Mouse (Mus musculus) intestine, embryonic 16.5 days (tissue): ENCODE data around the gene Eif3k. TPM values are rescaled to one million over a fixed set of nuclear protein-coding genes. Genes with fewer than 3 reads are reported as not detected.
A peak's percentile ranks its signal among the peaks of the same experiment; 100 is the strongest.
"Not testable (repeated sequence)": the region's sequence is repeated elsewhere in the genome, so short reads cannot be mapped to it uniquely, and the experiment has no call there.

ENCODE experiments used
- ATAC-seq: fragments of 200-750 bp; cut with Nextera tagmentation; 2 replicates; pipeline ENCODE4 v1.8.0; 2017; ENCODE audit warnings: moderate TSS enrichment, moderate library complexity
- H3K27ac ChIP-seq: fragments of 300-500 bp; sonication (generic); 2 replicates; pipeline ENCODE4 v1.5.1; 2014; ENCODE audit warnings: mild to moderate bottlenecking, low read length
- H3K27me3 ChIP-seq: fragments of 300-500 bp; sonication (generic); replicated peaks from 2 replicates; pipeline ENCODE4 v1.6.1; 2014; ENCODE audit warnings: low read length, control low read depth, mixed read lengths; ENCODE audit not compliant: control insufficient read depth, insufficient read depth
- H3K36me3 ChIP-seq: fragments of 300-500 bp; sonication (generic); 2 replicates; pipeline ENCODE4 v1.6.1; 2014; ENCODE audit warnings: low read length, control low read depth; ENCODE audit not compliant: control insufficient read depth, insufficient read depth
- H3K4me1 ChIP-seq: fragments of 300-500 bp; sonication (generic); 2 replicates; pipeline ENCODE4 v1.6.1; 2014; ENCODE audit warnings: low read length, control low read depth, mixed read lengths; ENCODE audit not compliant: control insufficient read depth, insufficient read depth
- H3K4me2 ChIP-seq: fragments of 300-500 bp; sonication (generic); 2 replicates; pipeline ENCODE4 v1.6.1; 2014; ENCODE audit warnings: low read depth, low read length, control low read depth
- H3K4me3 ChIP-seq: fragments of 300-500 bp; sonication (generic); 2 replicates; pipeline ENCODE4 v1.5.1; 2014; ENCODE audit warnings: mild to moderate bottlenecking, low read length
- H3K9ac ChIP-seq: fragments of 300-500 bp; sonication (generic); 2 replicates; pipeline ENCODE4 v1.6.1; 2014; ENCODE audit warnings: low read depth, low read length
- H3K9me3 ChIP-seq: fragments of 300-500 bp; sonication (generic); 2 replicates; pipeline ENCODE4 v1.6.1; 2016; ENCODE audit warnings: low read length, control low read depth; ENCODE audit not compliant: control insufficient read depth
- WGBS: fragments of 180-500 bp; shearing (Covaris S2); extraction: QIAGEN DNeasy Blood & Tissue Kit; methylation state at CpG from one replicate; pipeline ENCODE4 v1.1.7; 2014; 5-methylcytosine and 5-hydroxymethylcytosine counted together
- polyA plus RNA-seq: library from polyadenylated mRNA; unstranded; fragments of >200 nt; fragmentation: Nextera tagmentation; extraction: Ambion mirVana; gene quantifications from 2 replicates; pipeline ENCODE4 v1.2.1, GENCODE M21; 2015

Gene Eif3k
- polyA plus RNA-seq, 1 experiment from 2014 or later: 362 TPM

DNA sequence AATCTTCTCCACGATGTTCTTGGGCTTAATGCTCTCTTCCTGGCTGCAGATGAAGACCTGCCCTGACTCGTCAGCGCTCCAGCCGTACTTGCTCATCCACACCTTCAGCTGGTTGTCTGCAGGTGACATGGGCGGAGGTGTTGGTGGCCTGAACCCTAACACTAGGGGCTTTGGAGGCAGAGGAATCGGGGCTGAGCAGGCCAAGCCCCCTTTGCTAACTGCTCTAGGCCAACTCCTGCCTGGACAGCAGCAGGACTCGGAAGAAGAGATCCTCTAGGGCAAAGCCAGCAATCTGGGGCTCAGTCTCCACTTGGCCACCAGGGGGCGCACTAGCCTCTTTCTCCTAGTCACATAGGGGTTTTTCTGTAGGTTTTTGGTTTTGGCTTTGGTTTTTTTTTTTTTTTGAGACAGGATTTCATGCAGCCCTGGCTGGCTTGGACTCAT lies 9.1 kb downstream of the Eif3k start:
- Histone ChIP-seq H3K4me3 (no peak overlapping the region), H3K27me3 (no peaks in the 10 kb centered on the region), H3K9ac (no peak overlapping the region), H3K4me2 (no peak overlapping the region), H3K4me1 (peaks cover 15% of the 10 kb centered on the region; the same call in 1 of the 2 replicates), H3K27ac (peak overlapping the region; percentile 57; the same call in 1 of the 2 replicates), H3K36me3 (peaks cover 23% of the 10 kb centered on the region), H3K9me3 (no peaks in the 10 kb centered on the region)
- WGBS: 72% methylated on average over 8 of the region's 8 CpGs
- ATAC-seq: no peak

DNA sequence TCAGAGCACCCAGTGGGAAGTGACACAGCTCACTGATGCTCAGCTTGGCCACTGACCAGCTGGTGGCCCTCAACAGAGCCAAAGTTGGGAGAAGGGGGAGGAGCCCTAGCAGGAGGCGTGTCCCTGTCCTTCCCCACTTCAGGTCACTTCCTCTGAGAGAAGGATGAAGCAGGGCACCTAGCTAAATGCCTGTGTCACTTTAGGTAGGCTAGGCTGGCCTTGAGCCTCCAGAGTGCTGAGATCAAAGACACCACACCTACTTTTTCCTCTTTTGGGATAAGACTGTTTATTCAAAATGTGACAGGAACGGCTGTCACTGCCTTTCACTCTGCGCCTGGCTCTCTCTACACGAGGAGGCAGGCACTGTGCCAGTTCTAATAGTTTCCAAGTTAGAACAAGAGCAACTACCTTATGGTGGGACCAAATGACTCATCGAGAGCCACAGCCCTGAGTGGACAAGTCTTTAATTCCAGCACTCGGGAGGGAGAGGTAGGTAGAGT lies 9.8 kb downstream of the Eif3k start:
- Histone ChIP-seq H3K4me3 (no peak overlapping the region), H3K4me2 (no peak overlapping the region), H3K27me3 (no peaks in the 10 kb centered on the region), H3K9ac (peak overlapping the region; percentile 46; the same call in 1 of the 2 replicates), H3K4me1 (peaks cover 15% of the 10 kb centered on the region; the same call in 1 of the 2 replicates), H3K36me3 (peaks cover 15% of the 10 kb centered on the region), H3K9me3 (no peaks in the 10 kb centered on the region), H3K27ac (peak overlapping the region; percentile 83)
- WGBS: 51% methylated on average over 6 of the region's 6 CpGs
- ATAC-seq: no peak

DNA sequence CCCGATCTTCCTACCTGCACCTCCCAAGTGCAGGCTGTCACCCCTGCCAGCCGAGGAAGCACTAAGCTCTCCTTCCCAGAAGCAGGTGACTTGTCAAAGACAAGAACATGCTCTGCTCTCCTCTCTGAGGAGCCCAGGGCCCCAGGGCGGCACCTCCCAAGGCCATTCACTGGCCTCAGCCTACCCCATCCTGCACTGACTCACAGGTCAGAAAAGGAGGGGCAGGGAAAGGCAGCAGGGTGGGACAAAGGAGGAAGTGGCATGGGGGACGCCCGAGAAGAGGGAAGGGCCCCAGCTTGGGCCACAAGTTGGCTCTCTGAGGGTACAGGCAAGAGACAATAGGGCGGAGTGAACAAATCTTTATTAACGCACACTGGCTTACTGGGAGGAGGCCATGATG lies 10.6 kb downstream of the Eif3k start:
- peak; percentile 66 for ATAC-seq

DNA sequence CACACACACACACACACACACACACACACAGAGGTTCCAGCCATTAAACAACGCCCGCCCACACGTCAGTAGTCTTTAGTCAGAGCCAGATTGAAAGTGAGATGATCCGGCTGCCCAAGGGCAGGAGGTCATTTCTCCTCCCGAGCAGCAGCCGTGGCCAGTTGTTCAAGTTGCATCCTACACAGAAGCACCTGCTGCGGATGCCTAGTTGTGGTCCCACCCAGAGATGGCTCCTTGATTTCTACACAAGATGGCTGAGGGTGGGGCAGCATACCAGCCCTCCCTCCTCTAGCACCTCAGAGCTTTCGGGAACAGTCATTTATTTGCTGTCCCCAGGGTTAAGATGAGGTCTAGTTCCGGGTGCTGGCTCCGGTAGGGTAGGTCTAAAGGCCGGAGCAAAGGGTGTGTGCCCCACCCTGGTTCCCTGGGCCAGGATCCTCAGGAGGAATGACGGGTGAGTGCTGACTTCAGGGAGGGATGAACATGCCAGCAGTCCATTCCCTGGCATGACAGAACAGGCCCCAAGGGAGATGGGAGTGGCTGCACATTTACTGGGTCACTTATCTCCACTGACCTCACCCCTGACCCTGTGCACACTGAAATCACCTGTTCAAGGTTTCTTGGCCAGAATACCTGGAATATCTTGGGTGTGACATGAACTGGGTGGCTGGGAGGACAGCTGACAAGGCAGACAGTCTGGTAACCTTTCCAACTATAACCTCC lies 11.8 kb downstream of the Eif3k start:
- Histone ChIP-seq H3K9ac (peak overlapping the region; percentile 39; the same call in 1 of the 2 replicates), H3K4me1 (peaks cover 15% of the 10 kb centered on the region; the same call in 1 of the 2 replicates), H3K27me3 (no peaks in the 10 kb centered on the region), H3K4me3 (peak overlapping the region; percentile 11), H3K9me3 (no peaks in the 10 kb centered on the region), H3K36me3 (peaks cover 15% of the 10 kb centered on the region), H3K27ac (peak overlapping the region; percentile 83), H3K4me2 (no peak overlapping the region)
- WGBS: 49% methylated on average over 12 of the region's 12 CpGs
- peak; percentile 87 for ATAC-seq

More for the DNA sequence above, 10.6 kb downstream of the Eif3k start:
- Histone ChIP-seq H3K27me3 (no peaks in the 10 kb centered on the region), H3K4me3 (no peak overlapping the region), H3K27ac (peak overlapping the region; percentile 83), H3K4me1 (peaks cover 15% of the 10 kb centered on the region; the same call in 1 of the 2 replicates), H3K9me3 (no peaks in the 10 kb centered on the region), H3K4me2 (peak overlapping the region; percentile 17), H3K36me3 (peaks cover 15% of the 10 kb centered on the region), H3K9ac (peak overlapping the region; percentile 46)
- 63% methylated on average over 7 of the region's 7 CpGs for WGBS

DNA sequence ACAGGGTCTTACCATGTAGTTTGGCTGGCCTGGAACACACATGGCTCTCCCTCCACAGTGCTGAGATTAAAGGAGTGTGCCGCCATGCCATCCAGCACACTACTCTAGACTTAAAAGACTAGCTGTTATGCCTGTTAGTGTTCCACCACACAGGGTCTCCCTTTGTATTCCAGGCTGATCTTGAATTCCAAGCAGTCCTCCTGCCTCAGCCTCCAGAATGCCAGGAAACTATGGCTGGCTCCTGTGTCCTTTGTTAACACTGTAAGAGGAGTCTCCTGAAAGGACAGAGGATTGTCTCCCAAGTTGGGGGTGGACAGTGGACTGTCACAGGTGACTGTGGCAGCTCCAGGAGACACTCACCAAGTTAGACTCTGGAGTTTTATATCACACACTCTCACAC lies 12.4 kb downstream of the Eif3k start:
- peak overlapping the region; percentile 83 for H3K27ac ChIP-seq
- no peak overlapping the region for H3K4me2 ChIP-seq
- 86% methylated on average over 1 of the region's 1 CpGs for WGBS
- no peaks in the 10 kb centered on the region for H3K9me3 ChIP-seq
- peaks cover 15% of the 10 kb centered on the region; the same call in 1 of the 2 replicates for H3K4me1 ChIP-seq
- no peak overlapping the region; the same call in 1 of the 2 replicates for H3K4me3 ChIP-seq
- peaks cover 11% of the 10 kb centered on the region for H3K36me3 ChIP-seq
- no peak for ATAC-seq
- no peaks in the 10 kb centered on the region for H3K27me3 ChIP-seq
- peak overlapping the region; percentile 39; the same call in 1 of the 2 replicates for H3K9ac ChIP-seq

DNA sequence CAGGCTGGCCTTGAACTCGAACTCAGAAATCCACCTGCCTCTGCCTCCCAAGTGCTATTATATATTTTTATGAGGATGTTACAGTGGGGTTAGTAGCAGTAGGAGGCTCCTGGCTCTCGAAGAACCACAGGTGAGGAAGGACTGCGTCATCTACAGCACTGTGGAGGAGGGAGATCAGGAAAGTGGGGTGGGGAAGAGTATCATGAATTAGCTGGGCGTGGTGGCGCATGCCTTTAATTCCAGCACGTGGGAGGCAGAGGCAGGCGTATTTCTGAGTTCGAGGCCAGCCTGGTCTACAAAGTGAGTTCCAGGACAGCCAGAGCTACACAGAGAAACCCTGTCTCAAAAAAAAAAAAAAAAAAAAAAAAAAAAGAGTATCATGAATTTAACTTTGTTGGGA lies 13.5 kb downstream of the Eif3k start:
- 93% methylated on average over 8 of the region's 8 CpGs for WGBS
- not testable (repeated sequence) for H3K4me3 ChIP-seq, H3K9ac ChIP-seq, H3K4me2 ChIP-seq, H3K27me3 ChIP-seq, H3K27ac ChIP-seq, H3K36me3 ChIP-seq, H3K9me3 ChIP-seq, ATAC-seq
- H3K4me1 ChIP-seq: peaks cover 19% of the 10 kb centered on the region; the same call in 1 of the 2 replicates

DNA sequence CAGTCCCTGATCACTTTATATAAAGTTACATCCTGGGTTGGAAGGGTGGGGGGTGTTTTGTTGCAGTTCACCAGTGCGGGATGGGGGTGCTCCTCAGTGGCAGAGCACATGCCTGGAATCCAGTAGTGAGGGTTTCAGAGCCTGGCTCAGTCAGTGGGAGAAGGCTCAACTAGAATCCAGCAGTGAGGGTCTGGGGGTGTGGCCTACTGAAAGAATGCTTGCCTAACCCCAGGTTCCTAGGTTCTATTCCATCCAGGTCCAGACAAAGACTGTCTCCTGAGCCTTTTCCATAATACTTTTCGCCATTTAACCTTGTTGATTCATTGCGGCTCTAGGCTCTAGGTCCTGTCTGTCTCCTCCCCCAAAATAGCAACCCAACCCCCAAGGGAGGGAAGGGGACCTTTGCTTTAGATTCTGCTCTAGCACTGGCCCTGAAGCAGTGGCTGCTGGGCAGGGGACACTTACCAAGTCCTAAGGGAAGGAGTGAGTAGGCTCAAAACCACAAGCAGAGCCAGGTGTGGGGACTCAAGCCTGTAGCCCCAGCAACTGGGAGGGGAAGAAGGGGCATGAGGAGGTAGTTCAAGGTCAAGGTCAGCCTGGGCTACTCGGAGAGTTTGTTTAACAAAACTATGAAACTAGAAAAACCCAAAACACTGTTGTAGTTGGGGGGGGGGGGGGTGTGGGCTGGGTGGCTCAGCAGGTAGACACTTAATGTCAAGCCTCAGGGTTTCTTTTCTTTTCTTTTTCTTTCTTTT lies 14.7 kb downstream of the Eif3k start:
- peak overlapping the region; percentile 24; the same call in 1 of the 2 replicates for H3K9ac ChIP-seq
- no peak overlapping the region for H3K4me2 ChIP-seq
- no peak for ATAC-seq
- H3K36me3 ChIP-seq: no peaks in the 10 kb centered on the region
- H3K4me1 ChIP-seq: peaks cover 13% of the 10 kb centered on the region; the same call in 1 of the 2 replicates
- H3K4me3 ChIP-seq: no peak overlapping the region
- 58% methylated on average over 4 of the region's 4 CpGs for WGBS
- no peaks in the 10 kb centered on the region for H3K27me3 ChIP-seq
- H3K27ac ChIP-seq: no peak overlapping the region; the same call in 1 of the 2 replicates
- no peaks in the 10 kb centered on the region for H3K9me3 ChIP-seq

DNA sequence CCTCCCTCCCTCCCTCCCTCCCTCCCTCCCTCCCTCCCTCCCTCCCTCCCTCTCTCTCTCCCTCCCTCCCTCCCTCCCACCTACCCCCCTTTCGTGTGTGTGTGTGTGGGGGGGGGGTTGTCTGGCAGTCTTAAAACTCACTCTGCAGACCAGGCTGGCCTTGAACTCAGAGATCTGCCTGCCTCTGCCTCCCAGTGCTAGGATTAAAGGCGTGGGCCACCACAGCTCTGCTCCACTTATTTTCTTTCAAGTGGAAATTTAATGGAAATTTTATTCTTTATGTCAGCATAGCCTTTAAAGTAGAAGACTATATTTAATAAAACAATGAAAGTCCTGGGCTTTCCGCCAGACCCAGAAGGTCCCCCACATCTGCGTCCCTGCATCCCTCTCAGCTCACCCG lies 15.5 kb downstream of the Eif3k start:
- Histone ChIP-seq H3K4me3 (no peak overlapping the region), H3K36me3 (no peaks in the 10 kb centered on the region), H3K27me3 (no peaks in the 10 kb centered on the region), H3K4me1 (peaks cover 7% of the 10 kb centered on the region; the same call in 1 of the 2 replicates), H3K27ac (no peak overlapping the region), H3K9ac (peak overlapping the region; percentile 24; the same call in 1 of the 2 replicates), H3K4me2 (no peak overlapping the region), H3K9me3 (no peaks in the 10 kb centered on the region)
- ATAC-seq: no peak
- WGBS: 71% methylated on average over 4 of the region's 5 CpGs

DNA sequence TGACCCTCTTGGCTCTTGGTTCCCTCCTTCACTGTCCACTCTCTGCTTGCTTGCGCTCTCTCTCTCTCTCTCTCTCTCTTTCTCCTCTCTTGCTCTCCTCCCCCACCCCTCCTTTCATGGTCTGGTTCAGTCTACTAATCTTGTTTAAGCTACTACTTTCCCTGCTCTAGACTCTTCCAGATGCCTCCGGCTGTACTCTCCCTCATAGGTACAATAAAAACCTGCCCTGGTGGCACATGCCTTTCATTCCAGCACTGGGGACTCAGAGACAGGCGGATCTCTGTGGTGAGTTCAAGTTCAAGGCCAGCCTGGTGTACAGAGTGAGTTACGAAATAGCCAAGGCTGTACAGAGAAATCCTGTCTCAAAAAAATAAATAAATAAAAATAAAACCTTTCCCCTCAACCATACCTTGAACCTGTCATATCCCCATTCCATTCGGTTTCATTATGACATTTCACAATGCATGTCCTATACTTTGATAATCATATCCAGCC lies 16.3 kb downstream of the Eif3k start:
- H3K27me3 ChIP-seq: no peaks in the 10 kb centered on the region
- H3K9ac ChIP-seq: no peak overlapping the region
- 68% methylated on average over 5 of the region's 5 CpGs for WGBS
- H3K4me1 ChIP-seq: 0 out of 2 replicates have a peak, but pooled peaks cover 6% of the 10 kb centered on the region
- H3K27ac ChIP-seq: no peak overlapping the region
- H3K4me2 ChIP-seq: no peak overlapping the region
- H3K36me3 ChIP-seq: no peaks in the 10 kb centered on the region
- no peak for ATAC-seq
- H3K9me3 ChIP-seq: no peaks in the 10 kb centered on the region
- no peak overlapping the region for H3K4me3 ChIP-seq
